Mouse (Mus musculus): ENCODE data around the gene Tmem131. TPM values are rescaled to one million over a fixed set of nuclear protein-coding genes. Genes with fewer than 3 reads are reported as not detected.

The Tmem131 gene
- total RNA-seq (2021): 48.1 and 50.8 TPM in 2 replicates
- long read RNA-seq, partial matches to known transcripts: 4 of 4 reads
- long read RNA-seq, other reads (novel, unspliced or antisense): 0 of 4 reads

- DNase-seq: no peak
Observed at GRCm38 (mm10) chr1:36943653-36944052, at the start of gene Tmem131. TSS of gene Tmem131 (minus strand) at chr1:36943666.

DNA sequence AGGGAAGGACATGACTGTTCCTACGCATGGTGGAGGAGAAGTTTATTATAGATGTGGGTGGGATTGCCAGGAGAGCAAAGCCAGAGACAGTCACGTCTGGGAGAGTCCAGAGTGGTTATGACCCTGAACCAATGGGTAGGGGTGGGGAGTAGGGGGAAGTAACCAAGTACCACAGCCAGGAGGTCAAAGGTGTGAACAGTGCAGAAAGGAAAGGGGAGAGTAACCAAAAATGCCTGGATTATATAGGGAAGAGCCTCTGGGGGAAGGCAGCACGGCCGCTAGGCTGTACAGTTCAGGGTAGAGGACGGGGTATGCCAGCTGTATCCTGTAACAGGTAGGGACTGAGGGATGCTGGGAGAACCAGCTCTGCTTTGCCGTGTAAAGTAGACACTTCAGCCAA, 45.1 kb upstream of the Tmem131 start:
- DNase-seq: no peak

DNA sequence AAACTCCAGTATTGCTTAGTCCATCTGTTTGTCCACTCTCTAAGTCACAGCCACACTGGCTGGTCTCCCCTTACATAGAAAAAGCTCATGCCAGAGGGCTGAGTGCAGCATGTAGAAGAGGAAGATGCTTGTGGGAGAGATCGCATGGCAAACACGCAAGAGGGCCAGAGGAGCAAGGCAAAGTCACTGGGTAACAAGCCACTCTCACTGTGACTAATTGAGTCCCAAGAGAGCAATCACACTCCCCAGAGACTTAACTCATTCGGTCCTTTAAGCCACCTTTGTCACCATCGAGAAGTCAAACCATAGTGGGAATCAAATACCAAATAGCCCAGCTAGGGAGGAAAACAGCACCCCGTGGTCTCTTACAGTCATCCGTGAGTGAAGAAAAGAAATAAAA, 44.7 kb upstream of the Tmem131 start:
- DNase-seq: no peak

DNA sequence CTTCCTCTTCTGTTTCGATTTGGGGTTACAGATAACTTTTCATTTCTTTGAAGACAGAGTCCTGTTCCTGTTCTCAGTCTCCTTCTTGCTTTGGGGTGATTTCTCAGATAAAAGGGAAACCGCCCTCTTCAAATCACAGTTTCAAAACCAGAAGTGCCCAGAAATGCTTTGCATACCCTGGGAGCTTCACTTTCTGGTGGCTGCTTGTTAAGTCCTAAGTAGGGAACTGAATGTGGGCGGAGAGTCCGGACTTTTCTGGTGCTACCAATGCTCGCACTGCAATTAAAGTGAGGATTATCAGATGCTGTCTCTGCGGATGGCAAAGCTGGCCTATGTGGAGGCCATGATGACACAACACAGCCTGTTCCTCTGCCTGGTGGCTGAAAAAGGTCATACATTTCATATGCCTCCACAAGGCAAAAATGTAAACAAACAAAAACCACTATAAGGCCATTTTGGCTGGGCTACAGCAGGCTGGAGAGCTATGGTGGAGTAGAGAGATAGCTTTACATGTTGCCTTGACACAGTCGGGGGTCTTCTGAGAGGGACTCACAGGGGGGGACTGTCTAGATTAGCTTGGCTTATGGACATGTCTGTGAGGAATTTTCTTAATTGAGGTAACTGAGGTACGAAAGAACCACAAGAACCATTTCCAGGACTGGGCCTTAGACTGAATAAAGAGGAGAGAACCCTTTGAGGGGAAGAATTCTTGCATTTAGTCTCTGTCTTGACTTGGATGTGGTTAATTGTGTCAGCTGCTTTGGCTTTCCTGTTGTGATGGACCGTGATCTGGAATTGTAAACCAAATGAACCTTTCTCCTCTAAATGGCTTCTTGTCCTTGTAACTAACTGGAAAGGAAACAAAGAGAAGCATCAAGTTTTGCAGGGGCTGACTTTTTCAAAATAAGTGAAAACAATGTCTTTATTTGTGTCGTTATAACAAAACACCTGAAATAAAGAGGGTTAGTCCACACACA, 44.0 kb upstream of the Tmem131 start:
- DNase-seq: no peak

- DNase-seq: no peak
Observed at GRCm38 (mm10) chr1:36986396-36987160, 43.1 kb upstream of the Tmem131 start.

- no peak for DNase-seq
Observed at GRCm38 (mm10) chr1:36985896-36986295, 42.4 kb upstream of the Tmem131 start.

DNA sequence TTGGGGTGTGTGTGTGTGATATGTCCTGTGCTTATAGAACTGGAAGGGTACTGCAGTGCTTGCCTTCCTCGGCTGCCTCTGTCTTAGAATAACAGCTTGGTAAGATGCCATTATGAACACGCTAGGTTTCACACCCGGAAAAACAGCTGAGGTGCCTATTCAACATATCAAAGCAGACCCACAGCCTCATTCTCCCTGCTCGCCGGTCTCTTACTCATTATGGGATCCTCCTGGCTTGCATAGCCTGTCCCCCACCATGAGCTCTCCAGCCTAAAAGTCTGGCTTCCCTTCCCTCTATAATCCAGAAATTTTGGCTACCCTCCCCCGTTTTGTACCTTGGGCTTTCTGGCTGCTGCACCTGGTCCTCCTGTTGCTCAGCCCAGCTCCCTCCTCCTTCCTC, 40.9 kb upstream of the Tmem131 start:
- no peak for DNase-seq

DNA sequence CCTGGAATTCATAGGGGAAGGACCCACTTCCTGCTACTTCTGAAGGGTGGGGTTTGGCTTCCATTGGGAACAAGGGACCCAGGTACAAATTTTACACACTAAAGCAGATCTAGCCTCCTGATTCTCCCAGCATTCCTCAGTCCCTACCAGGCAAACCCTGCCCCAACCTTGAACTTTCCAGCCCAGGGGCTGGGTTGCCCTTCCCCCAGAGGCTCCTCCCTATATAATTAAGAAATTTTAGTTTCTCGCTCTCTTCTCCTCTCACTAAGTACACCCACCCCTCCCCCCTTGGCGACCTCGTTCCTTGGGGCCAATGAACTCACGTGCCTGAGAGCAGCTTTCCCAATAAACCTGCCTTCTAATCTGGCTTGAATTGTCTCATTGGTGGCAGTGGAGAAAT, 40.3 kb upstream of the Tmem131 start:
- no peak for DNase-seq

DNA sequence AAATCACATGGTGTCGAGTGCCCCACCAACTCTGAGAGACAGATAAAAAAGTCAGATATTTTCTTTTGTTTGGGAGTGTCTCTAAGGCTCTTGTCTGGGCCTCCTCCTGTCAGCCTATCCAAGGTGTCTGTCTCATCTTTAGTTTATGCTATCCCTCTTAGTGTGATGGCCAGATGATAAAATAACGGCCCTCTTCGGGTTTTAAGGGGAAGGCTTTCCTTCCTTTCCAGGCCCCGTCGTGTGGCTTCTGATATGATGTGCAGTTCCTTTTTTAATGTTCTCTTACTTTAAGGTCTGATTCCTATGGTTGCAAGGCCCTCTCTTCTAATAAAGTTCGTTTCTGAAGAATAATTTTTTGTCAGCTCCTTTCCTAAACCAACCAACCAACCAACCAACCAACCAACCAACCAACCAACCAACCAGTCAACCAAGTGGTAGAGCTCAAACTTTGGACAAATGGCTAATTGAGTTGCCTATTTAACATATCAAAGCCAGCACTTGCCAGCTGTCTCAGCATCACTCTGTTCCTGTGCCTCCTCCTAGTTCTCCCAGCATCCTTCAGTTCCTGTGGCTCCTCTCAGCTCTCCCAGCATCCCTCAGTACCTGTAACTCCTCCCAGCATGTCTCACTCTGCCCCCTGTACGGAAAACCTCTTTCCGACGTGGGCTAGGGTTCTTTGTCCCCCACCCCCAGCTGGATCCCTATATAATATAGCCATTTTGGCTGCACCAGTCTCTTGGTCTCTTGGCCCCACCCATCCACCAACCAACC, 38.9 kb upstream of the Tmem131 start:
- no peak for DNase-seq

GRCm38 (mm10) chr1:36976770-36977169, 33.3 kb upstream of the Tmem131 start:
- no peak for DNase-seq

- DNase-seq: no peak
Observed at GRCm38 (mm10) chr1:36970918-36971617, 27.6 kb upstream of the Tmem131 start.

DNA sequence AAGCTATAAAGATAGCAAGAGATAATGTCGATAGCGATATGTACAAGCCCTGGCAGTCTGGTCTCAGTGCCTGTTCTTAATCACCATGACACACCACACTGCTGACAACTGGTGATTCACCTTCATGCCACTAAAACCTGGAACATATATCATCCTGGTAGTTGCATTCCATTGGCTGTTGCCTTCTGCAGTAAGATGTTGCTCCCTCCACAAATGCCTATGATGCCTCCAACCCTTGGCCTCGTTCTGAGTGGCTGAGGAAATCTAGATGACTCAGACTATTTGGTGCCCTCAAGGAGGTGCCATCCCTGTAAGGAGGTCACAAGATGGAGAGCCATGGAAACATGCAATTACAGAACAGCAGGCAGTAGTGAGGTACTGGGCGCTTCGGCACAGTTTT, 22.4 kb upstream of the Tmem131 start:
- no peak for DNase-seq

DNA sequence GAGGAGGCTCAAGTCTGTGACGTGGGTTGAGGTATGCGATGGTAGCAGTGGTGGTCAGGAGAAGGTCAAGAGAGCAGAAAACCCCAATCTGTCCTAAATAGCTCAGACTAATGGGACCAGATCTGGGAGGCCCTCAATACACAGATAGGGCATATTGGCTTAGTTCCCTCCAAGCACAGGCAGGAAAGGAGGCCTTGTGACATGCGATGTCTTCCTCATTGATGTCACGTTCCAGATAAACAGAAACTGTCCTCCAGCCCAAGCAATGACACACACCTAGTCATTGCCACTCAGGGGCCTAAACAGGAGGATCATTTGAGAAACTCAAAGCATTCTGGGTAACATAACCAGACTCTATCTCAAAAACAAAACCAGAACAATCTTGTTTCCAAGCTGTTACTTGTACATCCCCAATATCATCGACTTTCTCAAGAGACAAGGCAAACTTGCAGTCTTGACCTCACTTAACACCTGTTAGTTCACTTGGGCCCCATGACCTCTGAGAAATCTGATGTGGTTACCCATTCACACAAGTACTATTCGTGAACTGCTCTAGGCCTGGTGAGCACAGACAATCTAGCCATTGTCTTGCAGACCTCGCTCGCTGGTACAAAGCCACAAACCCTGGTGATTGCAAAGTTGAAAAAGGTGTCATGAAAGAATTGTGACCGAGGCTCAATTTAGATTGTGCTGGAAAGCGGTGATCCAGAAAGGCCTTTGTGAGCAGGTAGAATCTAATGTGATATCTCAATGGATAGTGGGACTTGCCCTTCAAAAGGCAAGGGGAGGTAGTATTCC, 19.1 kb upstream of the Tmem131 start:
- no peak for DNase-seq

GRCm38 (mm10) chr1:36960509-36961222, 17.2 kb upstream of the Tmem131 start:
- no peak for DNase-seq

DNA sequence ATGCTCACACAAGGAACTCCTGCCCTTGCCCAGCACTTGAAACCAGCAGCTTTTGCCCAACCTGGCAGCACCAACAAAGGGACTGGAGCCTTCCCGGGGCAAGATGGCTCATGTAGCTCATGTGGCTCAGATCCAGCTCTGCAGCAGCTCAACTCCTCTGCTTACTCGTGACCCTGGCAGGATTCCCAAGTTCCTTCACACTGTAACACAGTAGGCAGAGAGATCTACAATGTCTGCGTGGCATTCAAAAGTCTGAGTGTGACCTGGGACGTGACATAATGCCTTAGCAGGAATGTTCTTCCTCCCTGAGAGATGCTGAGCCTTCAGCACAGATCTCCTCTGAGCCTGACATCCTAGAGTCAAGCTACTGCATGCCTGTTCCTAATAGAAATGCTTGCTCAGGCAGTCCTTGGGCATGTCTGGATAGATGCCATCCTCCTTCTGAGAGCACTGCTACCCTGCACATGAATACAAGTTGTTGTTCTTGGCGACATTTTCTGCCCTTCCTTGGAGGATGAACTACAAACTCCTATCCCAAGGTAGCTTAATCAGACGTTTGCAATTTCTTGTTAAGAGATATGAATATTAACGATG, 6.2 kb upstream of the Tmem131 start:
- peak; percentile 67 for DNase-seq

DNA sequence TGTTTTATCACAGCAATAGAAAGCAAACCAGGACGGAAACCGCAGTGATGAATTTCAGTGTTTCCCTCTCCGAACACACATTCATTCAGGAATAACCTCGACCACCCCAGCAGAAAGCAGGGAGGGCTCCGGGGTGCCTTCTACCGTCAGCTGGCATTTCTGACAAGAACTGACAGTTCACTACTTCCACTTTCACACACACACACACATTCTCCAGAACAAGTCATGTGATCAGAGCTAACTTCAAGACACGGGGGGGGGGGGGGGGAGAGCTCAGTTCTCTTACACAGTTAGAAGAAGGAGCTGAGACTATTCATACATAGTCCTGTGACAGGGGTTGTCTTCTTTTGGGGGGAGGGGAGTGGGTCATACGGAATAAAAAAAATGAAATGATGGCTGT, 4.0 kb upstream of the Tmem131 start:
- DNase-seq: no peak

DNA sequence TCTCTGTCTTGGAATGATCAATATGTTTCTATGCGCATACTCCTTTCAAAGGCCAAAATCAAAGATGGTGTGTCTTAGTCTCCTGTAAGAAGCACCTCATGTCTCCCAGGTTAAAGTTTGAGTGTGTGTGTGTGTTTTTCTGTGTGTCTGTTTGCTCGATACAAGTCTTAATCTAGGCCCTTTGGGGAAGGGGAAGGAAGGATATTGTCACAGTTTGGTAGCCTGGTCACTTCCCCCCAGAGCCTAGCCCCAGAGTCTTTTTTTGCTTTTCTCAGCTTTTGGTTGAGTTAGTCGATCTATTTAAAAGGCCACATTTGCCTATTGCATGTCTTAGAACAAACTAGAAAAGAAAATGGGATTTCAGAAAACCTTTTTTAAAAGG, 3.1 kb downstream of the Tmem131 start:
- no peak for DNase-seq

DNA sequence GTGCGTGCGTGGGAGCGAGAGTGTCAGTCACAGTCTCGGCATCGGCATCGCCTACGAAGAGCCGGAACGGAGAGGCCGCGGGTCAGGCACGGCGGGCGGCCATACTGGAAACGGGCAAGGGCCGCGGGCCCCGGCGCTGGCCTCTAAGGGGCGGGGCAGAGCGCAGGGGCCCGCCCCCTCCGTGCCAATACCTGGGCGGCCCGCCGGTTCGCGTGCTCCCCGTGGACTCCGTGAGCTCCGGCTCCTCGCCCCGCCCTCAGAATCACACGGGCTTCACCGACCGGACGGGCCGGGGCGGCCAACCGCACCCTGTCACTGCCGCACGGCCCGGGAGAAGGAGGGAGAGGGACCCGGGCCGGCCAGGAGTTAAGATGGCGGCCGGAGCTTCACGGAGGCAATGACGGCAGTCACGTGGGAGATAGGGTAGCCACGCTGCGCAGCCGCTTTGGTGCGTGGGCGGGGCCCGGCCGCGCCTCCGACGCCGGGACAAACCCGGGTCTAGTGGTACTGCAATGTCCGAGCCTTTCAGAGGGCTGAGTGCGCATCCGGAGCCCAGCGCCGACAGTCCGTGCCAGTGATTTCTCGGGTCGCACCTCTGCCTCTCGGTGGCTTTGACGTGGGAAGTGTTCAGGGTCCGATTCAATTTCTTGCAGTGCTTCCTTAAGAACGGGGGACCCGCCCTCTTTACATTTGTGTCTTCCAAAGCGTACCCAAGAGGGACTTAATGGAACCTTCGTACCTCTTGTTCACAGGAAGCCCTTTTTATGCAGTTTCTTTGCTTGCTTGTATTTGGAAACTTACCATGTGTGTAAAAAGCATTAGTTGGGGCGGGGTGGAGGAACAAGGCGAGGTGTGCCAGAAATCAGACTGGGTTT, 3.7 kb downstream of the Tmem131 start:
- DNase-seq: peak; percentile 93

GRCm38 (mm10) chr1:36938801-36939286, 4.6 kb downstream of the Tmem131 start:
- DNase-seq: peak; percentile 42
